Comparison of ENCODE assay signal across 11 mouse cellular contexts in genomic region chr5:96037684-96038121, GRCm38 (mm10).
DNase-seq lines count a peak whose midpoint lies in the region; ATAC-seq and TF ChIP-seq lines count a peak whose summit lies in the region.
"Had no signal": no experiment of that assay in that cellular context is flagged by ENCODE, and none has a peak within 500 bp of the region (broad histone marks: within the 10 kb centered on the region; RNA-seq: fewer than 3 reads in every experiment).

No protein-coding gene starts in this region.

- peak; percentile 72 for DNase-seq in lung, embryonic 14.5 days
- DNase-seq in lung, adult 2 months, result no peak
- peak; percentile 17 for DNase-seq in c-Kit-positive CD71-negative TER-119-negative erythroid progenitor cells, embryonic 14.5 days (ENCODE audit: low read depth)
- DNase-seq in right cerebral cortex, postnatal 25 days, result no peak
- DNase-seq: cerebellum, adult 11 months; liver had no signal

- no peak overlapping the region for H3K9ac ChIP-seq in lung, embryonic 14.5 days
- no peak overlapping the region for H3K9ac ChIP-seq in embryonic facial prominence, embryonic 15.5 days
- no peak overlapping the region for H3K9ac ChIP-seq in neural tube, embryonic 14.5 days (replicated peaks; ENCODE audit: low read depth, low read length)
- no peak overlapping the region for H3K9ac ChIP-seq in liver, embryonic 12.5 days
- H3K9ac ChIP-seq: neural tube, embryonic 13.5 days had no signal

- 23% methylated on average over 8 of the region's 8 CpGs for WGBS in lung, embryonic 14.5 days
- 38% methylated on average over 8 of the region's 8 CpGs for WGBS in lung, adult 2 months
- 20% methylated on average over 8 of the region's 8 CpGs for WGBS in embryonic facial prominence, embryonic 15.5 days
- 44% methylated on average over 8 of the region's 8 CpGs for WGBS in neural tube, embryonic 14.5 days
- 43% methylated on average over 8 of the region's 8 CpGs for WGBS in liver, embryonic 12.5 days (ENCODE audit: insufficient replicate concordance)

- H3K27ac ChIP-seq in lung, embryonic 14.5 days (ENCODE audit: low read depth), result peak overlapping the region; percentile 8; the same call in 1 of the 2 replicates
- peak overlapping the region; percentile 56; the same call in 1 of the 2 replicates for H3K27ac ChIP-seq in embryonic facial prominence, embryonic 15.5 days (replicated peaks)
- H3K27ac ChIP-seq in neural tube, embryonic 14.5 days (ENCODE audit: low read depth, low read length), result no peak overlapping the region
- no peak overlapping the region for H3K27ac ChIP-seq in liver, embryonic 12.5 days
- H3K27ac ChIP-seq: neural tube, embryonic 13.5 days had no signal

- H3K9me3 ChIP-seq in lung, embryonic 14.5 days (ENCODE audit: low read depth, low read length), result no peaks in the 10 kb centered on the region
- no peaks in the 10 kb centered on the region for H3K9me3 ChIP-seq in embryonic facial prominence, embryonic 15.5 days (replicated peaks)
- H3K9me3 ChIP-seq in neural tube, embryonic 14.5 days (ENCODE audit: control insufficient read depth, low read length), result no peaks in the 10 kb centered on the region
- no peaks in the 10 kb centered on the region for H3K9me3 ChIP-seq in liver, embryonic 12.5 days (replicated peaks)
- H3K9me3 ChIP-seq: neural tube, embryonic 13.5 days had no signal

- no peaks in the 10 kb centered on the region for H3K4me1 ChIP-seq in lung, embryonic 14.5 days (ENCODE audit: insufficient read depth)
- no peaks in the 10 kb centered on the region; the same call in 1 of the 2 replicates for H3K4me1 ChIP-seq in lung, adult 2 months (ENCODE audit: control insufficient read depth, insufficient read depth, low read length)
- H3K4me1 ChIP-seq in embryonic facial prominence, embryonic 15.5 days, result 0 out of 2 replicates have a peak, but pooled peaks cover 3% of the 10 kb centered on the region
- no peaks in the 10 kb centered on the region for H3K4me1 ChIP-seq in neural tube, embryonic 14.5 days (ENCODE audit: control insufficient read depth, insufficient read depth, low read length)
- no peaks in the 10 kb centered on the region for H3K4me1 ChIP-seq in liver, embryonic 12.5 days

- H3K27me3 ChIP-seq in lung, embryonic 14.5 days (ENCODE audit: insufficient read depth, low read length), result no peaks in the 10 kb centered on the region
- no peaks in the 10 kb centered on the region for H3K27me3 ChIP-seq in embryonic facial prominence, embryonic 15.5 days
- no peaks in the 10 kb centered on the region for H3K27me3 ChIP-seq in neural tube, embryonic 14.5 days (ENCODE audit: control insufficient read depth, insufficient read depth, low read length)
- H3K27me3 ChIP-seq in liver, embryonic 12.5 days (replicated peaks), result no peaks in the 10 kb centered on the region
- H3K27me3 ChIP-seq: neural tube, embryonic 13.5 days had no signal

- H3K4me2 ChIP-seq in lung, embryonic 14.5 days, result no peak overlapping the region
- H3K4me2 ChIP-seq in embryonic facial prominence, embryonic 15.5 days (replicated peaks), result no peak overlapping the region
- no peak overlapping the region for H3K4me2 ChIP-seq in neural tube, embryonic 14.5 days (ENCODE audit: low read depth, low read length)
- H3K4me2 ChIP-seq in liver, embryonic 12.5 days, result no peak overlapping the region
- H3K4me2 ChIP-seq: neural tube, embryonic 13.5 days had no signal

- TF ChIP-seq POLR2A in lung, adult 2 months (IDR thresholded peaks at IDR 0.05; ENCODE audit: borderline replicate concordance, extremely low read depth, low read depth, low read length), result no peak

- no peaks in the 10 kb centered on the region for H3K36me3 ChIP-seq in lung, embryonic 14.5 days (ENCODE audit: insufficient read depth)
- no peaks in the 10 kb centered on the region for H3K36me3 ChIP-seq in embryonic facial prominence, embryonic 15.5 days
- no peaks in the 10 kb centered on the region for H3K36me3 ChIP-seq in neural tube, embryonic 14.5 days (ENCODE audit: control insufficient read depth, insufficient read depth, low read length)
- H3K36me3 ChIP-seq in liver, embryonic 12.5 days, result no peaks in the 10 kb centered on the region
- H3K36me3 ChIP-seq: neural tube, embryonic 13.5 days had no signal

- no peak for TF ChIP-seq CTCF in lung, embryonic 14.5 days (IDR thresholded peaks at IDR 0.05; ENCODE audit: low read depth)
- TF ChIP-seq CTCF in lung, adult 2 months (IDR thresholded peaks at IDR 0.05; ENCODE audit: insufficient read depth, low read length), result no peak

- no peak overlapping the region for H3K4me3 ChIP-seq in lung, embryonic 14.5 days (ENCODE audit: low read depth, low read length)
- H3K4me3 ChIP-seq in lung, adult 2 months (replicated peaks; ENCODE audit: extremely low read depth, low read depth, low read length), result no peak overlapping the region
- no peak overlapping the region for H3K4me3 ChIP-seq in embryonic facial prominence, embryonic 15.5 days (replicated peaks)
- no peak overlapping the region for H3K4me3 ChIP-seq in neural tube, embryonic 14.5 days (ENCODE audit: low read depth, low read length)
- no peak overlapping the region for H3K4me3 ChIP-seq in liver, embryonic 12.5 days
- H3K4me3 ChIP-seq: neural tube, embryonic 13.5 days had no signal

- peak; percentile 76 for ATAC-seq in lung, embryonic 14.5 days (ENCODE audit: insufficient read depth)
- 0 out of 2 replicates have a peak, but pooled peaks have one; percentile 49 for ATAC-seq in embryonic facial prominence, embryonic 15.5 days (ENCODE audit: insufficient number of reproducible peaks, low FRiP score, low TSS enrichment, low read depth)
- ATAC-seq in neural tube, embryonic 14.5 days (ENCODE audit: low read depth), result peak; percentile 54; the same call in 1 of the 2 replicates
- ATAC-seq in liver, embryonic 12.5 days, result no peak
- ATAC-seq: inflammation-experienced regulatory T-cells, adult 6 months had no signal

Comparison
In these comparisons a context has a peak if more than half of its experiments do, and no peak if none do; other contexts are left out.
1. DNase-seq: peak in lung, embryonic 14.5 days (single experiment) and c-Kit-positive CD71-negative TER-119-negative erythroid progenitor cells, embryonic 14.5 days (single experiment); none in lung, adult 2 months (single experiment) and right cerebral cortex, postnatal 25 days (single experiment).
2. H3K27ac ChIP-seq: peak in lung, embryonic 14.5 days (single experiment) and embryonic facial prominence, embryonic 15.5 days (single experiment); none in neural tube, embryonic 14.5 days (single experiment) and liver, embryonic 12.5 days (single experiment).